Mouse (Mus musculus) gastrocnemius, postnatal 10 days (tissue): ENCODE results near the gene Xylt2. TPM values are rescaled to one million over a fixed set of nuclear protein-coding genes. Genes with fewer than 3 reads are reported as not detected.
"Not testable (repeated sequence)": the region's sequence is repeated elsewhere in the genome, so short reads cannot be mapped to it uniquely, and the experiment has no call there.

Experiments
- DNase-seq: peaks from one replicate; pipeline ENCODE4 v3.0.0; 2021; ENCODE audit warnings: mixed read lengths
- total RNA-seq, 2 experiments: library from RNA; stranded (reverse); gene quantifications; 2 replicates each; pipeline ENCODE4 v1.2.3; 2021

The Xylt2 gene
- total RNA-seq, 2 experiments from 2014 or later, result 10.1 to 12.3 TPM

DNA sequence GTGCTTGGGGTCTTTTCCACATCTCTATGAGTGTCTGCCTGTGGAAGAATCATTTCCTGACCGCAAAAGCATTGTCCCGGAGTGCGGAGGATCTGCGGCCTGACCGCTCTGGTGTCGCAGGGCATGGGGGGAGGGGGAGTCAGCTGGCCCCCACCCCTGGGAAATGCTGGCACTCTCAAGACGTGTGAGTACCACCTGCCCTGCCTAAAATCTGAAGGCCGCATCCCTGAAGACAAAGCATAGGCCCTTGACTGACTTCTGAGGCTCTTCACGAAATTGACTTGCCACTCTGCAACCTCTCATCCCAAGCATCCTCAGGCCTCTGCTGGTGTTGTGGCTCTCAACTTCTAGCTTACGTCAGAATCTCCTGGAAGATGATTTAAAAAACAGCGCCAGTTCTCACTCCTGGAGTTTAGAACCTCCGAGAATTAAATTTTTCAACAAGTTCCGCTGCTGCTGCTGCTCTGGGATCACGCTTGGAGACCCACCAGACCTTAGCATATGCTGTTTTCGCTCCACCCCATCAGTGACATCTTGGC lies 361 bp upstream of the Xylt2 start:
- no peak for DNase-seq

- DNase-seq, result no peak
These were observed 1.0 kb downstream of the Xylt2 start for GRCm38 (mm10) chr11:94676308-94676707.

DNA sequence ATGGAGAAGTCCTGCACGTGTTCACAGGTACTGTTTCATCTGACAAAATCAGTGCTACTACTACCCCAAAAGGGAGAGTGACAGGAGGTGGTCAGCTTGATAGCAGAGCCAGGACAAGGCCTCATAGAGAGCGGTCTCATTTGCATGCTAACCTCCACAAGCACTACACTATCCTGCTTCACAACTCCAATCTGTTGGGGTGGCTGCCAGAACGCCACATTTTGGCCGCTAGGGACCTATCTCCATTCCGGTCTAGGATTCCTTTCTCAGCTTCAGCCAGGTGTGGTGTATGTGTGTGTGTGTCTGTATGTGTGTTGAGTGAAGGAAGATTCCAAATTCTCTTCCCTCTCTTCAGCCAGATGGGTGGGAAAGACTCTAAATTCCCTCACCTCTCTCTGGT lies 1.9 kb downstream of the Xylt2 start:
- DNase-seq, result no peak

DNA sequence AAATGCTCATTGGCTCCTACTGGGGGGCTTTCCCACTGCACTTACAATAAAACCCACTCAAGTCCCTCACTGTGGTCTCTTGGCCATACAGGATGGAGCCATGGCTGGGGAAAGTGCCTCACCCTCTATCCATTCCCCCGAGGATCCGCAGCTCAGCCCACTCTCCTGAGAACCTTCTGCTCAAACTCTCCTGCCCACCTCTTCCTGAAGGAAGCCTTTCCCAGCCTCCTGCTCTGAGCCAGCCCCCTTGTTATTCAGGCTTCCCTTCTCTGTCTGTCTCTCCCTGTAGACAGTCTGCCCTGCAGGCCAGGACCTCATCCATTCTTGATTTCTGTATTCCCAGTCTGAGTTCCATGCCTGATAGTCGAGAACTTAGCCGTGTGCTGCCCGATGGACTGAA lies 2.3 kb downstream of the Xylt2 start:
- no peak for DNase-seq

GRCm38 (mm10) chr11:94665281-94665680 lies 12.0 kb downstream of the Xylt2 start:
- DNase-seq, result no peak

- DNase-seq, result no peak
These were observed 16.0 kb downstream of the Xylt2 start for GRCm38 (mm10) chr11:94661344-94661743.

DNA sequence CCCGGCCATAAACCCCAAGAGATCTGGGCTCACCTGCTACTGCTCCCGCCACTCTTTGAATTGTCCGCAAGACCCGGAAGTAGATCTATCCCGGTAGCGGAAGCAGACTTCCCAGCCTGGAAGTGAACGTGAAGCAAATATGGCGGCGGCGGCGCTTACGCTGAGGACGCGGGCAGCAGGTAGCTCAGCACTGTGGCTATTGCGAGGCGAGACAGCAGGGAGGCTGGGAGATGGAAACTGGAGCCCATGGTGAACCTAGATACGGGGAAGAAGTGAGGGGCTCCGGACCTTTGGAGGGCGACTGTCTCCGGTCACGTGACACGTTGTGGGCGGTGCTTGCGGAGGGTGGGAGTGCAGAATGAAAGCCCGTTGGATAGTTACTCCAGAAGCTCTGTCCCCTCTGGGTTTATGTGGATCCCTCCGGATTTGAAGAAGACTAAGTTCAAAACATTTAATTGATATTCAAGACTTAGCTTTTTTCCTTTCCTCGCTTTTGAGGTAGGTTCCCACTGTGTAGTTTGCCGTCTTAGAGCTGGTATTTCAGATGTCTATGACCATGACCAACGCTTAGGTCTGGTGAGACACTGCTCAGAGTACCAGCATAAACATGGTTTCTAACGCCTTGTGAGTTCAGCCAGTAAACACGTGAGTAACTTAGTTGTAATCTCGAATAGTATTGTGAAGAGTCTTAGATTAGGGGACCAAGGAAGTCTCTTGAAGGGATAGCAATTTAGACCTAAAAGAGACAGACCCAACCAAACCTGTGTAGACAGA lies 23.5 kb downstream of the Xylt2 start, which contains the start of the genes Mrpl27 and Eme1:
TSS of gene Mrpl27 (plus strand) at position 105 of the 774 bp plus-strand sequence.
TSS of gene Eme1 (minus strand) at position 302 of the 774 bp plus-strand sequence.
- DNase-seq, result peak; percentile 87

DNA sequence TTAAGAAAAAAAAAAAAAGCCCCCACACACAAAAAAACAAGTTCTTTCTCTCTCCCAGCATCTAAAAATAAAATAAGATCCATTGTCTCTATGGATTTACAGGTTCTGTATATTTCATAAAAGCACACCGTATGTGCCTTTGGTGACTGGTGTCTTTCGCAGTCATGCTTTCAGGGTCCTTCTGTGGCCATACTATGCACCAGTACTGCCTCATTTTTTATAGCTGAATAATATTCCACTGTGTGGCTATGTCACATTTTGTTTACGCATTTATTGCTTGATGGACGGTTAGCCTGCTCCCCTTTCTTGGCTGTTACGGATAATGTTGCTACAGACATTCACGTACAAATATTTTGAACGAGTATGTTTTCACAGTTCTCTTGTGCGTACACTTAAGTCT lies 24.3 kb downstream of the Xylt2 start:
- DNase-seq, result no peak

DNA sequence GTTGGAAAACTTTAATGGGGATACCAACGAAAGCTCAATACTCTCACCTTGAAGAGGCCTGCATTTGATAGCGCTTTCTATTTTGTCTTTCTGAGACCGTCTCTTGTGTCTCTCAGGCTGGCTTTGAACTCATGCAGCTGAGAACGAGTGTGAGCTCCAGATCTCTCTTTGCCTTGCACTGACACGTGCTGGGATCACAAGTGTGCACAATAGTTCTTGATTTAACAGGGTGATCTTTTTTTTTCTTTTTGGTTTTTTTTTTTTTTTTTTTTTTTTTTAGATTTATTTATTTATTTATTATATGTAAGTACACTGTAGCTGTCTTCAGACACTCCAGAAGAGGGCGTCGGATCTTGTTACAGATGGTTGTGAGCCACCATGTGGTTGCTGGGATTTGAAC lies 26.1 kb downstream of the Xylt2 start:
- DNase-seq, result not testable (repeated sequence)

DNA sequence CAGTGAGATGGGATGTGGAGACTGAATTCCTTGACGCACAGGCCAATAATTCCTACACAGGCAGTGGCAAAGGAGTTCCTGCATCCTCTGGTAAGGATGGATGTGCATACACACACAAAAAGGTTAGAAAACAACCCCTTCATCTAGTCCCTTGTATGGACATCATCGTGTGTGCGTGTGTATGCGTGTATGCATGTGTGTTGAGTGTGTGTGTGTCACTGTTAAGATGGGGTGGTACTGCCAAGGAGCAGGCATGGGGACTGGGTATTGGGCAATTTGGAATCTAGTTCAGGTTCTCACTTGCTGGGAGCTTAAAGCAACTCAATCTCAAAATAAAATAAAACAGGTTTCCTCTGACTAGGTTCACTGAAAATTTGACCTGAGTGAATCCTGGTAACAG lies 30.9 kb downstream of the Xylt2 start:
- no peak for DNase-seq

DNA sequence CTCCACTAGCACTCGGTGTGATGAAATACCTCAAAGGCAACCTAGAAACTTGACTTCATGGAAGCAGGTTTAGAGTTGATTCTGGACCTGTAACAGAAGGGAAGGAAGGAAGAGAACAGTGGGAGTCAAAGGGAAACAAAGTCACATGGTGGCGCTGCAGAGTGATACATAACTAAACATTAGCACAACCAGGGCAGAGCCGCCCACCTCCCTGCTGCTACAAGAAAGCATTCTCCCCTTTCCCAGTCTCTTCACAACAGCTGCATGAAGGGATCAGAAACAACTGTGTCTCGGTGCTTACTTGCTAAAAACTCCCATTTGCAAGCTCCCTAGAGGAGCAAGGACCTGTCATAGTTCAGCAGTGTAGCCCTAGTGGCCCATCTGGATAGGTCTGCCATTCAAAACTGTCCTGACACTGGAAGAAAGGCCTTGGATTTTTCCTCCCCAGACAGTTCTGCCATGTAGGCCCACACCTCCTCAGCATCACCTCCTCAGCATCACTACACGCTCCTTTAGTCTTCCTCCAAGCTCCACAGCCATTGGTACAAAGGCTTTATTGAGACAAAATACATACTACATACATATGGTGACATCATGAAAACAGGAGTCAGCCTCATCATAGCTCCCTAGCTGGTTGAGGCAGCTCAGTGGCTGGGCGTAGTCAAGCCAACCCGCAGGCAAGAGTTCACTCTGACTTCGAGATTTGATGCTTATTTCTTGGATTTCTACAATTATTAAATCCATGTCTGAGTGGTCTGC lies 32.7 kb downstream of the Xylt2 start:
- DNase-seq, result no peak

DNA sequence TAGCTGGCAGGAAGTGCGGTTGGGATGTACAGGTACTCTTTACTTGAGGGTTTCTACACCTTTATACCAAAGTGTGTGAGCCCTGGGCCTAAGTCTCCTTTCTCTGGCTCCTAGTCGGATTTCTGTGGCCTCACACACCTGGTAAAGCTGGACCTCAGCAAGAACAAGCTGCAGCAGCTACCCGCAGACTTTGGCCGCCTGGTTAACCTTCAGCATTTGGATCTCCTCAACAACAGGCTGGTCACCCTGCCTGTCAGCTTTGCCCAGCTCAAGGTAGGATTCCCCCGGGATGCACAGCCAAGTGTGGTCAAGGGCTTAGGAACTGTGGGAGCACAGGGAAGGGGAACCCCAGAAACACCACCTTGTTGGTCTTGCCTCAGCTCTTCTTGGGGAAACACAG lies 42.9 kb downstream of the Xylt2 start:
- no peak for DNase-seq

- DNase-seq, result no peak
These were observed 44.3 kb downstream of the Xylt2 start for GRCm38 (mm10) chr11:94632988-94633387.

- no peak for DNase-seq
These were observed 45.3 kb downstream of the Xylt2 start for GRCm38 (mm10) chr11:94631969-94632368.

DNA sequence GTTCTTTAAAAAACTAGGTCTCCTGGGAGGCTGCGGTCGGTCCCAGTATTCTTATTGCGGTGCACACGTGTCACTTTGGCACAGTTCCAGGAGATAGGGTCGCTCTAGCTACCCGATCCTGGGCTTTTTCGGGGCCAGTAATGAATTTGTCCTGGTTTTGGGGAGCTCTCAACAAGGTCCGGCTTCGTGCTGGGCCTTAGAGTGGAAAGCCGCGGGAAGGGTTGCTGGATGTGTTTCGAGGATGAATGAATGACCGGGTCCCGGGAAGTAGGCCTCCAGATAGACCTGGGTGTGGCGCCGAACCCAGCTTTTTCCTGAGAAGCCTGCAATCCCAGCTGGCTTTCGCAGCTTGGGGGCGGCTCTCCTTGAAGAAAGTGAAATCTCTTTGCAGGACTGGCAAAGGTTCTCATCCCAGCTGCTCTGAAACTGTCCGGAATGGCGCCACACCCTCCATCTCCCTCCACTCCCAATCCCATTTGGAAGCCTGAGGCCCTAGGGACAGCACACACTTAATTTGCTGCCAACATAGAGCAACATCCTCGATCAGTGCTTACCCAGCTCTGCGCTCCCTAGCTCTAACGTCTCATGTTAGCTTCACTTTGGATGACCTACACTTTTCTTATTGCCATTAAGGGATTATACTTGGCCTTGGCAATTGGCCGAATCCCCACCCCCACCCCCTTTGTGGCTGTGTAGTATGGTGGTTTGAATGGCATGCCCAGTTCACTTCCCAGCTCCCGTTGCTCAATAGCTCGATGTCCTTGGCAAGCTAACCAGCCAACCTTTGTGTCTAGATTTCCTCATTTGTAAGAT lies 46.9 kb downstream of the Xylt2 start:
- peak; percentile 36 for DNase-seq

GRCm38 (mm10) chr11:94629884-94630198 lies 47.5 kb downstream of the Xylt2 start:
- no peak for DNase-seq

- DNase-seq, result peak; percentile 97
These were observed 48.0 kb downstream of the Xylt2 start, which contains the start of gene Lrrc59 for GRCm38 (mm10) chr11:94629199-94629883. TSS of gene Lrrc59 (plus strand) at chr11:94629767.

GRCm38 (mm10) chr11:94622162-94622561 lies 55.2 kb downstream of the Xylt2 start:
- no peak for DNase-seq

GRCm38 (mm10) chr11:94621458-94621852 lies 55.9 kb downstream of the Xylt2 start:
- no peak for DNase-seq

- DNase-seq, result no peak
These were observed 56.4 kb downstream of the Xylt2 start for GRCm38 (mm10) chr11:94620766-94621457.

- DNase-seq, result no peak
These were observed 59.7 kb downstream of the Xylt2 start for GRCm38 (mm10) chr11:94617646-94618045.
